Mouse (Mus musculus): ENCODE data around the gene Ica1. TPM values are rescaled to one million over a fixed set of nuclear protein-coding genes. Genes with fewer than 3 reads are reported as not detected.

Gene Ica1
- polyA plus RNA-seq (2015; fragmentation: Illumina TruSeq; extraction: RNeasy Lipid Tissue Mini Kit (QIAGEN cat#74804); ENCODE audit: insufficient read depth, low replicate concordance), result 6.2 TPM

DNA sequence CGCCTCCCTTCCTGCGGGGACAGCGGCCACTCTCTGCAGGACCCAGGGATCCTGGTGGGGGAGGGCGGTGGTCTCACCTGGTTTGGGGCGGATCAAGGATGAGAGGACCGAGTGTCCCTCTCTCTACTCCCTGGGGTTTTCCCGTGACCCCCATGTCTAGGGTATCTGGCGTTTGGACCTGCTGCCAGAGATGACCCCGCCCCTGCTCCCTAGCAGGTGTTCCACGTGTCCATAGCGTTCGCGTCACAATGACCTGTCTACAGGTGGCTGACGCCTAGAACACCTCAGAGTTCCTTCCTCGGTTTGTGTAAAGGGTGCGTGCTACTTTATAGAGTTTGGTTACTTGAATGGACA, at the start of gene Ica1:
Gene Ica1, minus strand, starts transcription at position 193 of the 354 bp plus-strand sequence.

Other genes with a start within 250 kb of the Ica1 start
- gene Nxph1, start 169.9 kb upstream of the Ica1 start, polyA plus RNA-seq (2015; fragmentation: Illumina TruSeq; extraction: RNeasy Lipid Tissue Mini Kit (QIAGEN cat#74804); ENCODE audit: insufficient read depth, low replicate concordance), result 0.19 TPM

Data from spleen, adult 10 weeks (tissue).